Mouse (Mus musculus) embryo, embryonic 11 days (tissue): ENCODE results near the gene Zc3h12c.

Source experiments
- DNase-seq: peaks from one replicate; pipeline ENCODE4 v3.0.0-alpha.2; 2015

The Zc3h12c gene

GRCm38 (mm10) chr9:52165076-52165705, 3.2 kb downstream of the Zc3h12c start:
- no peak for DNase-seq

DNA sequence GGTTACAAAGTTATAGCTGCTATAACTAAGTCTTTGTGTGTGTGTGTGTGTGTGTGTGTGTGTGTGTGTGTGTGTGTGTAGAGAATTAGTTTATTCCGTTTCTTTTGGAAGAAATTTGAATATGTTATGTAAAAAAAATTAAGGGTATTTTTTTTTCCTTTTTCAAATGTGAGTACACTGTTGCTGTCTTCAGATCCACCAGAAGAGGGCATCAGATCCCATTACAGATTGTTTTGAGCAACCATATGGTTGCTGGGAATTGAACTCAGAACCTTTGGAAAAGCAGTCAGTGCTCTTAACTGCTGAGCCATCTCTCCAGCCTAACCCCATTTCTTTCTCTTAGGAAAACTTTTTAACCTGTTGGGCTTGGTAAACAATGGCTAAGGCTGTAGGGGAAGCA, 7.9 kb downstream of the Zc3h12c start:
- DNase-seq, result no peak

GRCm38 (mm10) chr9:52158561-52158960, 9.8 kb downstream of the Zc3h12c start:
- no peak for DNase-seq

GRCm38 (mm10) chr9:52155417-52155816, 13.0 kb downstream of the Zc3h12c start:
- no peak for DNase-seq

- no peak for DNase-seq
Observed at GRCm38 (mm10) chr9:52154253-52154652, 14.1 kb downstream of the Zc3h12c start.

- no peak for DNase-seq
Observed at GRCm38 (mm10) chr9:52152076-52152826, 16.1 kb downstream of the Zc3h12c start.

DNA sequence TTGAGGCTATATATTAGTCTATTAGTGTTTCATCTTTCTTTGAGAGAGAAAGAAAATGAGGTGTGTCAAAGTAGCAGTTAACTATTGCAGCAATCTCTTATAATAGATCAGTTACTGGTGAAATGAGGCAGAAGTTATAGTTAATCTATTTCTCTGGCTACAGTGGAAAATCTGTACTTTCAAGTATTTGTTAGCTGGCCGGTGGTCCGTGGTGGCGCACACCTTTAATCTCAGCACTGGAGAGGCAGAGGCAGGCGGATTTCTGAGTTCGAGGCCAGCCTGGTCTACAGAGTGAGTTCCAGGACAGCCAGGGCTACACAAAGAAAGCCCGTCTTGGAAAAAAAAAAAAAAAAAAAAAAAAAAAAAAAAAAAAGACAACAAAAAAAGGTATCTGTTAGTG, 18.6 kb downstream of the Zc3h12c start:
- DNase-seq, result no peak

- DNase-seq, result peak; percentile 67
Observed at GRCm38 (mm10) chr9:52149286-52149685, 19.1 kb downstream of the Zc3h12c start.

- peak; percentile 12 for DNase-seq
Observed at GRCm38 (mm10) chr9:52148831-52149230, 19.5 kb downstream of the Zc3h12c start.

- DNase-seq, result peak; percentile 28
Observed at GRCm38 (mm10) chr9:52148311-52148710, 20.1 kb downstream of the Zc3h12c start.

- DNase-seq, result peak; percentile 66
Observed at GRCm38 (mm10) chr9:52146241-52146640, 22.1 kb downstream of the Zc3h12c start.

DNA sequence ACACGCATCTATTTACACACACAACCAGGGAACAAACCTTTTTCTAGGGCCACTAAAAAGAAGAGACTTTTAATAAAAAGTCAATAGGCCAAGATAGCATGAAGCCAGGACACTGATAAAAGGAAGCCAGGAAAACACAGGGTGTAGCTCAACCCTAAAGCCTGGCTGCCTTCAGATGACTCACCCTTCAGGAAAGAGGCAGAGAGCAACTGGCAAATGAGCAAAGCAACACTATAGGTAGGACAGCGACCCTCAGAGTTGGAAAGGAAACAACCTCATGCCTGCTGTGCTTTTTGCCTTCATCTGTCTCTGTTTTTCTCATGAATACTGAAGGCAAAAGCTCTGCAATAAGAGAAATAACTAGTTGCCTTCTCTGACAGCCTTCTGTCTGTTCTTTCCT, 35.6 kb downstream of the Zc3h12c start:
- no peak for DNase-seq

DNA sequence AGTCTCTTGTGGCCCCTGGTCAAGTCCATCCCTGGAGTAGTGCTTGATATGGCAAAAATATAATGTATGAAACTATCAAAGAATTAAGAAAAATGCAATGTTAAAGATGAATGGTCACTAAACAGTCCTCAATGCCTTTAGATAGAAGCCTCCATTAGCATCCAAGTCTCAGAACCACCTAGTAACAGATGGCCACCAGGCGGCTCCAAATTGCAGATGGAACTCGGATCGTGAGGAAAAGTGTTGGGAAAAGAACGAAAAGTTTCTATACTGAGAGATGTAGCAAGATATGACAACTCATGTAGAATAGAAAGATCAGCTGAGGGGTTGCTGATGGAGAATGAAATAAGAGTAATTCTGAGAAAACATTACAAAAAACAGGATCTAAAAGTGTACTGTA, 38.0 kb downstream of the Zc3h12c start:
- no peak for DNase-seq

DNA sequence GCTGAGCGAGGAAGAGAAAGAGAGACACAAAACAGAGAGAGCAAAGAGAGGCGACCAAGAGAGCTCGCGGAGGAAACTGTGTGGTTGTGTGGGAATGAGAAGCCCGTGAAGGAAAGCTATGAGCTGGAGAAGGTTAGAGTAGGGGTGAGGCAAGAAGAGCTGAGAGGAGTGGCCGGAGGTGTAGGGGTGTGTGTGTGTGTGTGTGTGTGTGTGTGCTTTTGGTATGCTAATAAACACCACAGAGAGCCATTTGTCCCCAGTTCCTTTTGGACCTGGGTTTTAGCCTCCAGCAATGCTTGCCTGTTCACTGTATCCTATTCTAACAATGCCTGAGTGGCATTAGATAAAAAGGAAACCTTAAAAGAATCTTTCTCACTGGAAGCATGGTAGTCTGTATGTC, 43.1 kb downstream of the Zc3h12c start:
- no peak for DNase-seq

GRCm38 (mm10) chr9:52119212-52119611, 49.2 kb downstream of the Zc3h12c start:
- no peak for DNase-seq

DNA sequence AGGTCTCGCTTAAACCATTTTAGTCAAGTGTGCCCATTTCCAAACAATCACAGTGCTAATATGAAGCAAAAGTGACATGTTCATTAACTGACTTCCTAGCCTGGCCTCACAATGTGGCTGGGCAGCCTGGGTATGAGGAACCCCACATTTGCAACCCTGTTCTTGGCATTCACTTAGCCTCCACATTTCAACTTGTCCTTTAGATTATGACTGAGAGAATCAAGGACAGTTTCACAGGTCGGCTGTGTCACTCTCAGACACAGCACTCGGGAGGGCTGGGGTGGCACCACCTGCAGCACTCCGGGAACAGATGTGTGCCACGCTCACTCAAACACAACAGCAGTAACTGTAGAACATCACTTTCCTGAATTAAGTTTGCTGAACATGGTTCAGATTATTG, 55.3 kb downstream of the Zc3h12c start:
- no peak for DNase-seq

- no peak for DNase-seq
Observed at GRCm38 (mm10) chr9:52110738-52111137, 57.6 kb downstream of the Zc3h12c start.

- no peak for DNase-seq
Observed at GRCm38 (mm10) chr9:52107161-52107560, 61.2 kb downstream of the Zc3h12c start.

DNA sequence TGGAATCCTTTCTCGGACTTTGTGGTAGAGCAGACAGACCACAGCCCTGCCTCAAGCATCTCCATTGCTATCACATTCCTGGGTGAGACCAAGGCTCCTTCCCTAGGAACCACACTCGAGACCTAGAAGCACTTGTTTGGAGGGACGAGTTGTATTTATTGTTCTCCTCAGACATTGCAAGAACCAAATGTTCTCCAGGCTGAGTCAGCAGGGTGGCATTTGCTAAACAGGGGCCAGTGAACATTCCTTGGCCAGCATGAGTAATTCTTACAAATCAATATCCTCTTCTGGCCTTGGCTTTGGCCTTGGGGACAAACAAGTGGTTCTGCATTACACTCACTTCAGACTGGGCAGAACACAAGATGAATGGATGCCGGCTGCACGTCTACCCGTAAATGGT, 62.9 kb downstream of the Zc3h12c start:
- no peak for DNase-seq

- DNase-seq, result no peak
Observed at GRCm38 (mm10) chr9:52104225-52104615, 64.2 kb downstream of the Zc3h12c start.

GRCm38 (mm10) chr9:52103448-52104224, 64.7 kb downstream of the Zc3h12c start:
- no peak for DNase-seq

- DNase-seq, result peak; percentile 23
Observed at GRCm38 (mm10) chr9:52102060-52102844, 66.1 kb downstream of the Zc3h12c start.

GRCm38 (mm10) chr9:52100426-52100825, 67.9 kb downstream of the Zc3h12c start:
- no peak for DNase-seq
